Mouse (Mus musculus): ENCODE results near the gene Acads. TPM values are rescaled to one million over a fixed set of nuclear protein-coding genes. Genes with fewer than 3 reads are reported as not detected.
A peak's percentile ranks its signal among the peaks of the same experiment; 100 is the strongest.

Acads gene
- polyA plus RNA-seq, 1 experiment: 52.1 TPM

DNA sequence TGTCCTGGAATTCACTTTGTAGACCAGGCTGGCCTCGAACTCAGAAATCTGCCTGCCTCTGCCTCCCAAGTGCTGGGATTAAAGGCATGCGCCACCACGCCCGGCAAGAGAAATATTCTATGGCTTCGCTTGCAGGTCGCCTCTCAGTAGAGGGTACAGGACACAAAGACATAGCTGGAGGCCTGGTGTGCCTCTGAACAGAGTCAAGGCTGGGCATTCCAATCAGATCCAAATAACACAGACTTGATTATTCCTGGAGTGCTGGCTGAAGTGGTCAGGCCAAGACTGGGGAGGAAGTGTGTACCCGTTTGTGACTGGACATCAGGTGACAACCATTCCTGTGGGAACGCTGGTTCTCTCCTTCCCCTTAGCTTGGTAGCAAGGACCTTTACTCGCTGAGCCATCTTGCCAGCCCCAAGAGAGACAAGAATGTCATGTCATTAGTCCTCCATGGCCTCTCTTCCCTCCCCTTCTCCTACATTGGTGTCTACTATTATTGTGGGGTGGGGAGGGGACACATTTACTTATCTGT is 23.1 kb upstream of the Acads start:
- Histone ChIP-seq H3K27me3 (ENCODE audit: control insufficient read depth, insufficient read depth, low read length, poor library complexity, severe bottlenecking) (no peaks in the 10 kb centered on the region), H3K9ac (ENCODE audit: low read depth, poor library complexity, severe bottlenecking) (no peak overlapping the region), H3K27ac (ENCODE audit: insufficient read depth, low read length) (0 out of 2 replicates have a peak overlapping the region, but pooled peaks have one; percentile 2), H3K4me3 (ENCODE audit: low read depth, low read length) (no peak overlapping the region), H3K36me3 (ENCODE audit: control insufficient read depth, insufficient read depth, low read length, poor library complexity, severe bottlenecking) (peaks cover 9% of the 10 kb centered on the region), H3K9me3 (replicated peaks; ENCODE audit: control insufficient read depth, insufficient read depth, low read length, poor library complexity, severe bottlenecking) (no peaks in the 10 kb centered on the region), H3K4me1 (ENCODE audit: control insufficient read depth, insufficient read depth, low read length) (peaks cover 7% of the 10 kb centered on the region)
- no peak for TF ChIP-seq EP300 (IDR thresholded peaks at IDR 0.05; ENCODE audit: insufficient read depth, low read depth, low read length)
- TF ChIP-seq CTCF (IDR thresholded peaks at IDR 0.05; ENCODE audit: low read depth, low read length): no peak
- no peak for TF ChIP-seq POLR2A (IDR thresholded peaks at IDR 0.05; ENCODE audit: insufficient read depth, low read length)

DNA sequence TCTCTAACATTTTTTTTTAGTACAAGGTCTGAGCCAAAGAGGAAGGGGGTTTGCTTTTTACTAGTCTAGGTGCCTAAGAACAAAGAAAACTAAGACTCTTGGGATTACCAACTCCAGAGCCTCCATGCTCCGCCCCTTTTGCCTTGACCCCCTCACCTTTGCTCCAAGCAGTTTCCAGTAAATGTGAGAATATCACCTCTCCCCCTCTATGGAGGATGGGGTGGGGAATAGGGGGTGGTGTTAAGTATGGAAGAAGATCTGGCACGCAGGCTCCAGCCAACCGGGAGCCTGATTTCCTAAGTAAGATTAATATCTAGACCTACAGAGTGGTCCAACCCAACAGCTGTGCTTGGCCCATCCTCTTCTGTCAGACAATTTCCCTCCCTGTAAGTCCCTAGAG is 21.6 kb upstream of the Acads start:
- H3K4me1 ChIP-seq (ENCODE audit: control insufficient read depth, insufficient read depth, low read length): peaks cover 4% of the 10 kb centered on the region
- no peaks in the 10 kb centered on the region for H3K9me3 ChIP-seq (replicated peaks; ENCODE audit: control insufficient read depth, insufficient read depth, low read length, poor library complexity, severe bottlenecking)
- no peak overlapping the region for H3K9ac ChIP-seq (ENCODE audit: low read depth, poor library complexity, severe bottlenecking)
- no peaks in the 10 kb centered on the region for H3K27me3 ChIP-seq (ENCODE audit: control insufficient read depth, insufficient read depth, low read length, poor library complexity, severe bottlenecking)
- no peaks in the 10 kb centered on the region for H3K36me3 ChIP-seq (ENCODE audit: control insufficient read depth, insufficient read depth, low read length, poor library complexity, severe bottlenecking)
- TF ChIP-seq POLR2A (IDR thresholded peaks at IDR 0.05; ENCODE audit: insufficient read depth, low read length) (no peak), EP300 (IDR thresholded peaks at IDR 0.05; ENCODE audit: insufficient read depth, low read depth, low read length) (no peak), CTCF (IDR thresholded peaks at IDR 0.05; ENCODE audit: low read depth, low read length) (no peak)
- no peak overlapping the region for H3K4me3 ChIP-seq (ENCODE audit: low read depth, low read length)
- H3K27ac ChIP-seq (ENCODE audit: insufficient read depth, low read length): peak overlapping the region; percentile 1; the same call in 1 of the 2 replicates

DNA sequence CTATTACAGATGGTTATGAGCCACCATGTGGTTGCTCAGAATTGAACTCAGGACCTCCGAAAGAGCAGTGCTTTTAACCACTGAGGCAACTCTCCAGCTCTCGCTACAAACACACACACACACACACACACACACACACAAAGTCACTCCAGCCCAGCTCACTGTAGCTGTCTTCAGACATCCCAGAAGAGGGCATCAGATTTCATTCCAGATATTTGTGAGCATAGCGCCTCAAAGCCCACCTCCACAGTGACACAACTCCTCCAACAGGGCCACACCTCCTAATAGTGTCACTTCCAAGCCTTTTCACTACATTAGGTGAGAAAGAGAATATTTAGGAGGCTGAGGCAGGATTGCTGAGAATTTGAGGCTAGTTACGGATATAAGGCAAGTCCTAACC is 20.0 kb upstream of the Acads start:
- H3K9me3 ChIP-seq (replicated peaks; ENCODE audit: control insufficient read depth, insufficient read depth, low read length, poor library complexity, severe bottlenecking): no peaks in the 10 kb centered on the region
- no peak for TF ChIP-seq CTCF (IDR thresholded peaks at IDR 0.05; ENCODE audit: low read depth, low read length)
- no peak for TF ChIP-seq POLR2A (IDR thresholded peaks at IDR 0.05; ENCODE audit: insufficient read depth, low read length)
- TF ChIP-seq EP300 (IDR thresholded peaks at IDR 0.05; ENCODE audit: insufficient read depth, low read depth, low read length): no peak
- H3K9ac ChIP-seq (ENCODE audit: low read depth, poor library complexity, severe bottlenecking): no peak overlapping the region
- no peaks in the 10 kb centered on the region for H3K27me3 ChIP-seq (ENCODE audit: control insufficient read depth, insufficient read depth, low read length, poor library complexity, severe bottlenecking)
- no peaks in the 10 kb centered on the region for H3K36me3 ChIP-seq (ENCODE audit: control insufficient read depth, insufficient read depth, low read length, poor library complexity, severe bottlenecking)
- H3K27ac ChIP-seq (ENCODE audit: insufficient read depth, low read length): no peak overlapping the region
- no peak overlapping the region for H3K4me3 ChIP-seq (ENCODE audit: low read depth, low read length)
- H3K4me1 ChIP-seq (ENCODE audit: control insufficient read depth, insufficient read depth, low read length): peaks cover 4% of the 10 kb centered on the region

DNA sequence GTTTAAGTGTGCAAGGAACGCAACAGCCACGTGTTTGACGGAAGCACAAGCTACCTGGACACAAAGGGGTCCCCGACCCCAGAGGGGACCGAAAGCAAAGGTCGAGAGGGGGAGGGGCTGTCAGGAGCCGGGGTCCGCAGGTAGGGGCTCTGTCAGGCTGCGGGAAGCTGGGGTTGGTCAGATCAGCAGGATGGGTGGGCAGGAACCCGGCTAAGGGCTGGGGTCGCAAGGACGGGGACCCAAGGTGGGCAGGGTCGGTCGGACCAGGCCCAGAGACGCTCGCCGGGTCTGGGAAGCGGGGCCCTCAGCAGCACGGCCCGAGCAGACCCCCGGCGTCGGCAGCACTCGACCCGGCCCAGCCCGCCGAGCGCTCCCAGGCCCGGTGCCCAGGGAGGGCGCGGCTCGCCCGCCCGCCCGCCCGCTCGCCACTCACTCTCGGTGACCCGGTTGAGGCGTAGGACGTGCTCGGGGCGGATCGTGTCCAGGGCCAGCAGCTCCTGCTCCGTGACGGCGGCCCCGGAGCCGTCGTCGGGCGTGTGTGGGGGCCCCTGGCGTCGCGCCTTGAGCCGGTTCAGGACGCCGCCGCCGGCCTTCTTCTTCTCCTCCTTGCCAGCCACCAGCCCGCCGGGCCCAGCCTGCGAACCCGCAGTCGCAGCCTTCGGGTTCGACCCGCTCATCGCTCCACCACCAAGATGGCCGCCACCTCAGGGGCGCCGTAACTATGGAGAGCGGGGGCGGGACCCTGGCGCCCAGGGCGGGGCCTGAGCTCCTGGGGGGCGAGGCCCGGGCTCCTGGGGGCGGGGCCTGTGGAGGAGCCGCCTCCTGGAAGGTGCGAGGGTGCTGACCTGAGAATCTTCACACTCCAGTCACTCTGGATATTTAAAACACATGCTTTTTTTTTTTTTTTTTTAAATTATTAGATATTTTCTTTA is 15.4 kb upstream of the Acads start, which contains the start of gene Unc119b:
TSS of gene Unc119b (minus strand) at position 742 of the 932 bp plus-strand sequence.
- no peaks in the 10 kb centered on the region for H3K27me3 ChIP-seq (ENCODE audit: control insufficient read depth, insufficient read depth, low read length, poor library complexity, severe bottlenecking)
- H3K36me3 ChIP-seq (ENCODE audit: control insufficient read depth, insufficient read depth, low read length, poor library complexity, severe bottlenecking): no peaks in the 10 kb centered on the region
- H3K27ac ChIP-seq (ENCODE audit: insufficient read depth, low read length): no peak within 1 kb of the TSS
- H3K4me3 ChIP-seq (ENCODE audit: low read depth, low read length): peak within 1 kb of the TSS; percentile 71
- H3K9ac ChIP-seq (ENCODE audit: low read depth, poor library complexity, severe bottlenecking): peak within 1 kb of the TSS; percentile 94
- H3K4me1 ChIP-seq (ENCODE audit: control insufficient read depth, insufficient read depth, low read length): no peaks in the 10 kb centered on the region
- H3K9me3 ChIP-seq (replicated peaks; ENCODE audit: control insufficient read depth, insufficient read depth, low read length, poor library complexity, severe bottlenecking): no peaks in the 10 kb centered on the region
- TF ChIP-seq EP300 (IDR thresholded peaks at IDR 0.05; ENCODE audit: insufficient read depth, low read depth, low read length): no peak

DNA sequence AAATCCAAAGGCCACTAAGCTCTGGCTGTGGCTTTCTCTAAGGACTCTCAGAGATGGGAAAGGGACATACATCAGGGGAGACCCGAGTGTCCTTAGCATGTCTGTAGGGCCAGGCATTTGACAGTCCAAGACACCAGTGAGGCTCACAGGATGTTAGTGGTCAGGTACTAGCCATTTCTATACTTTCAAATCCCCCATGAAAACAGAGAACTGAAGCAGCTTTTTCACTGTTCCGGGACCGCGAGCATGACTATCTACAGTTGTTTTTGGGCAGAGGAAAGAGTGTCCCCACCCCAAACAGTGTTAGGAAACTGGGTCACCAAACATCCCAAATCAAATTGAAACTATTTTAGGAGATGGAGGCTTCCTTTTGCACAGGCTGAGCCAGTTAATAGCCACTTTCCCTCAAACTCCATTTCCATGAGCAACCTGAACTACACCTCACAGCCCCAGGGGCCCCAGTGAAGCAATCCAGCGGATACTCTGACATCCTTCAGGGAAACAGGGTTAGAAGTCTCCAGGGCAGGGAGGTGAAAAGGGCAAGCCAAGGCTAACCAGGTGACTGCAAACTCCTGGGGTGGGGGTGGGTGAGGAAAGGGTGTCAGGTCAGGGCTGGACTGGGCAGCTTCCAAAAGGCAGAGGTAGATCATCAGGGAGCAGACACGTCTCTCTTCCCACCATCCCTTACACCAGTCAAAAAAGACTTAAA is 14.4 kb upstream of the Acads start:
- TF ChIP-seq CTCF (IDR thresholded peaks at IDR 0.05; ENCODE audit: low read depth, low read length) (no peak), EP300 (IDR thresholded peaks at IDR 0.05; ENCODE audit: insufficient read depth, low read depth, low read length) (peak; percentile 46; the same call in 1 of the 2 replicates)

More for the DNA sequence above, 14.4 kb upstream of the Acads start:
- no peaks in the 10 kb centered on the region for H3K27me3 ChIP-seq (ENCODE audit: control insufficient read depth, insufficient read depth, low read length, poor library complexity, severe bottlenecking)
- H3K9ac ChIP-seq (ENCODE audit: low read depth, poor library complexity, severe bottlenecking): peak overlapping the region; percentile 94
- no peaks in the 10 kb centered on the region for H3K36me3 ChIP-seq (ENCODE audit: control insufficient read depth, insufficient read depth, low read length, poor library complexity, severe bottlenecking)
- H3K4me1 ChIP-seq (ENCODE audit: control insufficient read depth, insufficient read depth, low read length): no peaks in the 10 kb centered on the region
- no peaks in the 10 kb centered on the region for H3K9me3 ChIP-seq (replicated peaks; ENCODE audit: control insufficient read depth, insufficient read depth, low read length, poor library complexity, severe bottlenecking)
- no peak overlapping the region for H3K27ac ChIP-seq (ENCODE audit: insufficient read depth, low read length)
- peak overlapping the region; percentile 13 for H3K4me3 ChIP-seq (ENCODE audit: low read depth, low read length)

Measured in ES-Bruce4 (cell line).